Mouse (Mus musculus): ENCODE measurements around the gene Skp1a. TPM values are rescaled to one million over a fixed set of nuclear protein-coding genes. Genes with fewer than 3 reads are reported as not detected.

Skp1a gene
- polyA plus RNA-seq, 1 experiment from 2014 or later: 534 TPM

GRCm38 (mm10) chr11:52225986-52226599 is 5.7 kb upstream of the Skp1a start:
- ATAC-seq (ENCODE audit: insufficient number of reproducible peaks, insufficient read depth, low FRiP score, low read depth): no peak
- no peaks in the 10 kb centered on the region for H3K9me3 ChIP-seq (ENCODE audit: control insufficient read depth, low read length)
- peaks cover 5% of the 10 kb centered on the region; the same call in 1 of the 2 replicates for H3K27me3 ChIP-seq (ENCODE audit: control insufficient read depth, insufficient read depth, low read length)
- 59% methylated on average over 3 of the region's 3 CpGs for WGBS
- no peak overlapping the region for H3K9ac ChIP-seq (ENCODE audit: low read length)
- H3K27ac ChIP-seq (replicated peaks in 1 of 2; ENCODE audit: control insufficient read depth in 1 of 2, insufficient read depth in 1 of 2, low read depth in 2 of 2, low read length in 2 of 2): no peak overlapping the region
- no peak overlapping the region for H3K4me2 ChIP-seq (ENCODE audit: low read length)
- peaks cover 6 to 8% of the 10 kb centered on the region in 2 experiments for H3K4me1 ChIP-seq (ENCODE audit: control insufficient read depth in 2 of 2, insufficient read depth in 2 of 2, low read length in 2 of 2)
- H3K36me3 ChIP-seq (ENCODE audit: control insufficient read depth, insufficient read depth, low read length): no peaks in the 10 kb centered on the region
- H3K4me3 ChIP-seq (ENCODE audit: control insufficient read depth in 1 of 2, insufficient read depth in 1 of 2, low read depth in 1 of 2, low read length in 2 of 2): no peak overlapping the region

- Histone ChIP-seq H3K9ac (ENCODE audit: low read length) (no peak overlapping the region), H3K9me3 (ENCODE audit: control insufficient read depth, low read length) (no peaks in the 10 kb centered on the region), H3K4me3 (ENCODE audit: control insufficient read depth in 1 of 2, insufficient read depth in 1 of 2, low read depth in 1 of 2, low read length in 2 of 2) (no peak overlapping the region), H3K4me2 (ENCODE audit: low read length) (no peak overlapping the region), H3K27ac (replicated peaks in 1 of 2; ENCODE audit: control insufficient read depth in 1 of 2, insufficient read depth in 1 of 2, low read depth in 2 of 2, low read length in 2 of 2) (no peak overlapping the region), H3K27me3 (ENCODE audit: control insufficient read depth, insufficient read depth, low read length) (peaks cover 5% of the 10 kb centered on the region; the same call in 1 of the 2 replicates), H3K36me3 (ENCODE audit: control insufficient read depth, insufficient read depth, low read length) (no peaks in the 10 kb centered on the region), H3K4me1 (ENCODE audit: control insufficient read depth in 2 of 2, insufficient read depth in 2 of 2, low read length in 2 of 2) (peaks cover 7 to 8% of the 10 kb centered on the region in 2 experiments)
- 60% methylated on average over 3 of the region's 3 CpGs for WGBS
- no peak for ATAC-seq (ENCODE audit: insufficient number of reproducible peaks, insufficient read depth, low FRiP score, low read depth)
Measured at GRCm38 (mm10) chr11:52227053-52227452, 4.7 kb upstream of the Skp1a start.

DNA sequence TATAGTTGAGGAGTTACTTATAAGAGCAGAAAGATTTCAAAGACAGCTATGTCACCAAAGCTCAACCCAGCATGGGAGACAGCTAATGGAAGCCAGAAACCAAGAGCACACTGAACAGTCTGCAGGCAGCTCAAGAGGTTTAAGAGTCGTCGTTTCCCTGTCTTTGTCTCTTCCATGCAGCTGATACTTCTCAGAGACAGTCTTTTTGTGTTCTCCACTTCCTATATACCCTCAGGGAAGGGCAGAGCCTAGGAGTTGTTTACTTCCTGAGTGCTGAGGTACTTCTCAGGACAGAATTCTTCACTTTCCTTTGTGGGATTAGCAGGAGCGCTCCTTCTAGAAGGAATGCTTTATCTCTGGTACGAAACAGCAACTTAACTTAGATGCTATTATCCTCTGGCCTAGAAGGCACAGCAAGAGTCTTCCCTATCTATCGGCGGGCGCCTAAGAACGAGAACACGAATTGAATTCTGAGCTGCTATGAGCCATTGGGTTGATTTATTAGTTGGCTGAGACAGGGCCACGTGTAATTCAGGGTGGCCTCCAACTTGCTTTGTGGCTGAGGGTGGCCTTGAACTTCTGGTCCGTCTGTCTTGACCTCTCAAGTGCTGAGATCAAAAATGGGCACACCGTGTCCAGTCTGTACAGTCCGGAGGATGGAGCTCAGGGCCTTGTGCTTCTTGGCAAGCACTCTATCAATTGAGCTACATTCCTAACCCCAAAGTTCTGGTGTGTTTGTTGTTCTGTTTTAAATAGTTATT is 4.1 kb upstream of the Skp1a start:
- no peak for ATAC-seq (ENCODE audit: insufficient number of reproducible peaks, insufficient read depth, low FRiP score, low read depth)
- H3K27ac ChIP-seq (replicated peaks in 1 of 2; ENCODE audit: control insufficient read depth in 1 of 2, insufficient read depth in 1 of 2, low read depth in 2 of 2, low read length in 2 of 2): no peak overlapping the region
- H3K4me3 ChIP-seq (ENCODE audit: control insufficient read depth in 1 of 2, insufficient read depth in 1 of 2, low read depth in 1 of 2, low read length in 2 of 2): no peak overlapping the region
- H3K4me1 ChIP-seq (ENCODE audit: control insufficient read depth in 2 of 2, insufficient read depth in 2 of 2, low read length in 2 of 2): peaks cover 7 to 8% of the 10 kb centered on the region in 2 experiments
- peaks cover 5% of the 10 kb centered on the region; the same call in 1 of the 2 replicates for H3K27me3 ChIP-seq (ENCODE audit: control insufficient read depth, insufficient read depth, low read length)
- no peak overlapping the region for H3K9ac ChIP-seq (ENCODE audit: low read length)
- WGBS: 69% methylated on average over 13 of the region's 13 CpGs
- no peaks in the 10 kb centered on the region for H3K36me3 ChIP-seq (ENCODE audit: control insufficient read depth, insufficient read depth, low read length)
- no peak overlapping the region for H3K4me2 ChIP-seq (ENCODE audit: low read length)
- H3K9me3 ChIP-seq (ENCODE audit: control insufficient read depth, low read length): no peaks in the 10 kb centered on the region

- H3K4me1 ChIP-seq (ENCODE audit: control insufficient read depth in 2 of 2, insufficient read depth in 2 of 2, low read length in 2 of 2): peaks cover 8 to 15% of the 10 kb centered on the region in 2 experiments
- H3K4me3 ChIP-seq (ENCODE audit: control insufficient read depth in 1 of 2, insufficient read depth in 1 of 2, low read depth in 1 of 2, low read length in 2 of 2): no peak overlapping the region
- no peak overlapping the region for H3K4me2 ChIP-seq (ENCODE audit: low read length)
- ATAC-seq (ENCODE audit: insufficient number of reproducible peaks, insufficient read depth, low FRiP score, low read depth): no peak
- no peaks in the 10 kb centered on the region for H3K36me3 ChIP-seq (ENCODE audit: control insufficient read depth, insufficient read depth, low read length)
- whole genome bisulfite sequencing: 71% methylated on average over 7 of the region's 7 CpGs
- H3K27me3 ChIP-seq (ENCODE audit: control insufficient read depth, insufficient read depth, low read length): peaks cover 5% of the 10 kb centered on the region; the same call in 1 of the 2 replicates
- H3K9ac ChIP-seq (ENCODE audit: low read length): no peak overlapping the region
- H3K27ac ChIP-seq (replicated peaks in 1 of 2; ENCODE audit: control insufficient read depth in 1 of 2, insufficient read depth in 1 of 2, low read depth in 2 of 2, low read length in 2 of 2): no peak overlapping the region
- no peaks in the 10 kb centered on the region for H3K9me3 ChIP-seq (ENCODE audit: control insufficient read depth, low read length)
Measured at GRCm38 (mm10) chr11:52228722-52229448, 2.9 kb upstream of the Skp1a start.

GRCm38 (mm10) chr11:52230694-52231093 is 1.1 kb upstream of the Skp1a start:
- no peak overlapping the region for H3K4me3 ChIP-seq (ENCODE audit: control insufficient read depth in 1 of 2, insufficient read depth in 1 of 2, low read depth in 1 of 2, low read length in 2 of 2)
- peaks cover 5 to 26% of the 10 kb centered on the region in 2 experiments; a peak in 2 of 4 replicates for H3K4me1 ChIP-seq (ENCODE audit: control insufficient read depth in 2 of 2, insufficient read depth in 2 of 2, low read length in 2 of 2)
- WGBS: 55% methylated on average over 5 of the region's 5 CpGs
- H3K4me2 ChIP-seq (ENCODE audit: low read length): peak overlapping the region; percentile 80
- no peaks in the 10 kb centered on the region for H3K9me3 ChIP-seq (ENCODE audit: control insufficient read depth, low read length)
- H3K36me3 ChIP-seq (ENCODE audit: control insufficient read depth, insufficient read depth, low read length): peaks cover under 1% of the 10 kb centered on the region; the same call in 1 of the 2 replicates
- no peak overlapping the region for H3K27ac ChIP-seq (replicated peaks in 1 of 2; ENCODE audit: control insufficient read depth in 1 of 2, insufficient read depth in 1 of 2, low read depth in 2 of 2, low read length in 2 of 2)
- no peak for ATAC-seq (ENCODE audit: insufficient number of reproducible peaks, insufficient read depth, low FRiP score, low read depth)
- peak overlapping the region; percentile 97 for H3K9ac ChIP-seq (ENCODE audit: low read length)
- no peaks in the 10 kb centered on the region for H3K27me3 ChIP-seq (ENCODE audit: control insufficient read depth, insufficient read depth, low read length)

- no peak overlapping the region for H3K27ac ChIP-seq (replicated peaks in 1 of 2; ENCODE audit: control insufficient read depth in 1 of 2, insufficient read depth in 1 of 2, low read depth in 2 of 2, low read length in 2 of 2)
- WGBS: 24% methylated on average over 3 of the region's 3 CpGs
- no peaks in the 10 kb centered on the region for H3K27me3 ChIP-seq (ENCODE audit: control insufficient read depth, insufficient read depth, low read length)
- peaks cover 19% of the 10 kb centered on the region for H3K36me3 ChIP-seq (ENCODE audit: control insufficient read depth, insufficient read depth, low read length)
- H3K4me1 ChIP-seq (ENCODE audit: control insufficient read depth in 2 of 2, insufficient read depth in 2 of 2, low read length in 2 of 2): peaks cover 5 to 26% of the 10 kb centered on the region in 2 experiments; a peak in 2 of 4 replicates
- no peak for ATAC-seq (ENCODE audit: insufficient number of reproducible peaks, insufficient read depth, low FRiP score, low read depth)
- no peaks in the 10 kb centered on the region for H3K9me3 ChIP-seq (ENCODE audit: control insufficient read depth, low read length)
- peak overlapping the region; percentile 80 for H3K4me2 ChIP-seq (ENCODE audit: low read length)
- peak overlapping the region in 1 of 2 experiments; percentile 85; a peak in 2 of 4 replicates for H3K4me3 ChIP-seq (ENCODE audit: control insufficient read depth in 1 of 2, insufficient read depth in 1 of 2, low read depth in 1 of 2, low read length in 2 of 2)
- H3K9ac ChIP-seq (ENCODE audit: low read length): peak overlapping the region; percentile 97
Measured at GRCm38 (mm10) chr11:52233043-52233653, 1.4 kb downstream of the Skp1a start.

GRCm38 (mm10) chr11:52233906-52234305 is 2.1 kb downstream of the Skp1a start:
- Histone ChIP-seq H3K4me1 (ENCODE audit: control insufficient read depth in 2 of 2, insufficient read depth in 2 of 2, low read length in 2 of 2) (peaks cover 5 to 26% of the 10 kb centered on the region in 2 experiments; a peak in 2 of 4 replicates), H3K9me3 (ENCODE audit: control insufficient read depth, low read length) (no peaks in the 10 kb centered on the region), H3K9ac (ENCODE audit: low read length) (no peak overlapping the region), H3K4me3 (ENCODE audit: control insufficient read depth in 1 of 2, insufficient read depth in 1 of 2, low read depth in 1 of 2, low read length in 2 of 2) (no peak overlapping the region), H3K36me3 (ENCODE audit: control insufficient read depth, insufficient read depth, low read length) (peaks cover 25% of the 10 kb centered on the region), H3K27me3 (ENCODE audit: control insufficient read depth, insufficient read depth, low read length) (no peaks in the 10 kb centered on the region), H3K4me2 (ENCODE audit: low read length) (peak overlapping the region; percentile 80; the same call in 1 of the 2 replicates), H3K27ac (replicated peaks in 1 of 2; ENCODE audit: control insufficient read depth in 1 of 2, insufficient read depth in 1 of 2, low read depth in 2 of 2, low read length in 2 of 2) (no peak overlapping the region)
- WGBS: 90% methylated on average over 1 of the region's 1 CpGs
- no peak for ATAC-seq (ENCODE audit: insufficient number of reproducible peaks, insufficient read depth, low FRiP score, low read depth)
